Mouse (Mus musculus): ENCODE results near the gene Olfm2. TPM values are rescaled to one million over a fixed set of nuclear protein-coding genes. Genes with fewer than 3 reads are reported as not detected.
"Not testable (repeated sequence)": the region's sequence is repeated elsewhere in the genome, so short reads cannot be mapped to it uniquely, and the experiment has no call there.

Gene Olfm2
- total RNA-seq, 2 experiments from 2014 or later, result 73.0 to 73.1 TPM

DNA sequence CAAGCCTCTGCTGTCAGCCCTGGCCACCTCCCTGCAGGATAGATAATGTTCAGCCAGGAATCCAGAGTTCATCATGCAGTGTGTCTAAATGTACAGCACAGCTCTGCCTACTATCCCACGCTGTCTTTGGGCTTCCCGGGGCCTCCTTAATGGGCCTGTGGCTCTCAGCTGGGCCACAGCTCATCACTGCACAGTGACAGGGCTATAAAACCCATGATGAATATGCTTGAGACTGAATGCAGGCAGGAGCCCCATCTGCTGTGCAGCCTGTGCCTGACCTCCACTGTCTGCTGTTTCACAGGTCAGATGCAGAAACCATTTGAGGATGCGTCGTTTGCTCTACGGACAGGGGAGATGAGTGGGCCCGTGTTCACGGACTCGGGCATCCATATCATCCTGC lies 83.3 kb downstream of the Olfm2 start:
- no peak for DNase-seq (ENCODE audit: low spot score in 2 of 2)

DNA sequence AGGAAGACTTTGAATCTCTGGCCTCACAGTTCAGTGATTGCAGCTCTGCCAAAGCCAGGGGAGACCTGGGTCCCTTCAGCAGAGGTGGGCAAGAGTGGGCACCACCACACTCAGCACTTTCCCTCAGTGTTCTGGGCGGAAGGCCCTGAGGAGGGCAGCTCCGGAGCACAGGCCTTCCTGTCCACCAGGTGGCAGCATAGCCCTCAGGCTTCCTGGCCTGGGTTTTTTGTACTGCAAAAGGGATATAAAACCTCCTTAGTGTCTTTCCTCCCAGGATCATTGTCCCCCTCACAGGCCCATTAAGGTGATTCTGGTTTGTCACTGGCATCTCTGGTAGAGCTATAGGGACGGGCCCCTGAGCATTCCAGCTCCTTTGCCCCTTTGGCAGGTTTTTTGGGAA lies 83.8 kb downstream of the Olfm2 start:
- DNase-seq (ENCODE audit: low spot score in 2 of 2), result peak; percentile 82

DNA sequence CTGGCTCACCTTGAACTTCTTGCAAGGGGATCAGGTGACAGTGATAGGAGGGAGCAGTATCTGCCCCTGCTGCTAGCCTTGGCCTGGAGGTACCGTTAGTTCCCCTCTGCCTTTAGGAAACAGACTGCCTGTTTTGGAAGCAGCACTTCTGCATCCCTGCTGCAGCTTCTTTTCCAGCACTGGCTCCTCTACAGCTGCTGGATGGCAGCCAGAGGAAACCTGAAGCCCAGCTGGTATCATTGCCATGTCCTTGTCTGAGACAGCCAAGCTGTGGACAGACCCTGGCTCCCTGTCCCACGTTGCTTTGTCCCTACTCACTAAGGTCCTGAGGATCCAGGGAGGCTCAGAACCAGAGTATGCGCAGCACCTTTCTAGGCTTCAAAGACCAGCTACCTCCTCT lies 88.6 kb downstream of the Olfm2 start:
- no peak for DNase-seq (ENCODE audit: low spot score in 2 of 2)

DNA sequence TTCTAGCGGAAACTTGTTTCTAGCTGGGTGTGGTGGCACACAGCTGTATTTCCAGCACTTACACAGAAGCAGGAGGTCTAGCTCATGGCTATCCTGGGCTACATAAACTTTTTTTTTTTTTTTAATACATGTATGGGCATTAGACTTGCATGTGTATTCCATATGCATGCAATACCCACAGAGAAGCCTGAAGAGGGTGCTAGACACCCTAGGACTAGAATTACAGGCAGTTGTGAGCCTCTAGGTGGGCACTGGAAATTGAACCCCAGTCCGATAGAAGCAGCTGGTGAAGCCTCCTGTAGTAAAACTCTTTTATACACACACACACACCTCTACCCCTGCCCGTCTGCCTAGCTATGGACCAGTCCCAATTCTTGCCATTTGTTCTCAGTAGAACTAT lies 92.3 kb downstream of the Olfm2 start:
- DNase-seq (ENCODE audit: low spot score in 2 of 2), result no peak

DNA sequence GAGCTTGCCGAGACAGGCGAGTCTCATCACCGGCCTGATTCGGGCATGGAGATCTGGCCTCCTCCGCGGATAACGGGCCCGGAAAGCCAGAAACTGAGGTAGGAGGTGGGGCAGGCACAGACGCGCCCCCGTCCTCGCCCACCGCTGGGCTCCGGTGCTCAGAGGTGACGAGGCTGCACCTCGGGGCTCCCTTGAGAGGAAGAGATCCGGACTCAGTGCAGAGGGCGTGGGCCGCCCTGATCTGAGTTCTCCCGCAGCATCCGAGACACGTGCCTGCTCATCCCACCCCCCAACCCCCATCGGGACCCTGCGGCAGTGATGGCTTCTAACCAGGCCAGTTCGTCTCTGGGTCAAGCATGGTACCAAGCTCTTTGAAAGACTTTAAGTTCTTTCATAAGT lies 93.9 kb downstream of the Olfm2 start:
- DNase-seq (ENCODE audit: low spot score in 2 of 2), result peak in 1 of 2 experiments; percentile 46

DNA sequence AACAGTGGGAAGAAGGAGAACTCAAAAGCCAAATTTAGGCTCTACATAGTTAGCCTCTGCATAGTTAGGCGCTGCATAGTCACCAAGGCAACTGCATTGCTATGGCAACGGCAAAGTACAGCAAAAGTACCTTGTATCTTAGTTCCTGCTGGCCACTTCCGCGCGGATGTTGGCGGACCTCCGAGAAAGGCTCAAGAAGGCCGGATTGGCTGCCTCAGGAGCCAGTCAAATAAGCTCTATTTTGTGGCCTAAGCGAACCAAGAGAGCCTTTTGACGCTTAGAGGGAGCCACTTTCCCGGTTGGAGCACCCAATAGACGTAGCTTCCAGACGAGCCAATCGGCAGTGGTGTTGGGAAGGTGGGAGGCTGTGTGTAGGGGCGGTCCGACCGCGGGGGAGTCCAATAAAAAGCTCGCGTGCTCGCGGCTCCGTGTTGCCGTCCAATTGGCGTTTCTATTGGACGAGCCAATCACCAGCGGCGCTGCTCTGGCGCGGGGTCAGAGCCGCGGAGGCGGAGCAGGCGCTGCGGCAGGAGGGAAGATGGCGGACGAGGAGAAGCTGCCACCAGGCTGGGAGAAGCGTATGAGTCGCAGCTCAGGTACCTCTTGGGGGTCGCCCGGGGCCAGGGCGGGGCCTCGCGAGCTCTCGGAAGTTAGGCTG lies 94.4 kb downstream of the Olfm2 start, which contains the start of gene Pin1:
Gene Pin1, plus strand, starts transcription at position 494 of the 658 bp plus-strand sequence.
- DNase-seq (ENCODE audit: low spot score in 2 of 2), result peak; percentile 99

DNA sequence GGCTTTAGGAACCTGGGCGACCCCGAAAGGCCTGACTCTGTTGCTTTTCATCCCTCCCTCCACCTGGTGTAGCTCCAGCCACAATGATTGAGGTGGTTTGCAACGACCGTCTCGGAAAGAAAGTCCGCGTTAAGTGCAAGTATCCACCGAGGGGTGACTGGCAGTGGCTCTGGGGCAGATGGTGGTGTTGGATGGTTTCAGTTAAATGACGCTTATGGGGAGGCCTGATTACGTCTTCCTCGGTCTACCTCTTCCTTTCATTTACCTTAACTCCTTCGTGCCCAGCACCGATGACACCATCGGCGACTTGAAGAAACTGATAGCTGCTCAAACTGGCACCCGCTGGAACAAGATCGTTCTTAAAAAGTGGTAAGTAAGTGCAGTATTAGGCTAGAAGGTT lies 101.0 kb downstream of the Olfm2 start:
- peak in 1 of 2 experiments; percentile 44 for DNase-seq (ENCODE audit: low spot score in 2 of 2)

DNA sequence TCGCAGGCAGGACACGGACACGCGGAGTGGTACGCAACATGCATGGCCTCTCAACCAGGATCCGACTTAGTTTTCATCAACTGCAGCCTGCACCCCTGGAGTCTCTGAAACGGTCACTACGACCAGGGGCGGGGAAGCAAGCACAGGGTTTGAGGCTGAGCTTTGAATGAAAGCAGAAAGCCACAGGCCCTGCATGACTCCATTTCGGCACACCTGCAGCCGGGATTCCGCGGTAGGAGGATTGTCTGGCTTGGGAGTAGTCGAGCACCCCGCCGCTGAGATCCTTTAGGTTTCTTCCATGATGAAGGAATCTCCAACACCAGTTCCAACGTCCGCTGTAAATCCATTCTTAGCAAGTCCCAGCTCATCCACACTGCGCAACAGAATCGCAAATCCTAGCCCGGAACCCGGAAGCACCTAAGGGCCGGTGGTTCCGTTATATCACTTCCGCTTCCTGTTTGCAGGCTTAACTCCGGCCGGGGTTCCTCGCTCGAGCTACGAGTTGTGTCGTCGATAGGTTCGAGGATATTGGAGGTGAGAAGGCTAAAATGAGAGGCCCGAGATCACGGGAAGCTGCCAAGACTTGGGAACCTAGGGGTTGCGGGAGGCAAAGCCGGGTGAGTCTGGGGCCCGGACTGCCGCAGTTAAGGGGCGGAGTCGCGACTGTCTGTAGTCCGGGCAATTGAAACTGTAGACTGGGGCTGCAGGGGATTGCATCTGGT lies 101.6 kb downstream of the Olfm2 start, which contains the start of gene Fbxl12:
Gene Fbxl12, minus strand, starts transcription at position 408 of the 722 bp plus-strand sequence.
- DNase-seq (ENCODE audit: low spot score in 2 of 2), result peak; percentile 76 to 81

DNA sequence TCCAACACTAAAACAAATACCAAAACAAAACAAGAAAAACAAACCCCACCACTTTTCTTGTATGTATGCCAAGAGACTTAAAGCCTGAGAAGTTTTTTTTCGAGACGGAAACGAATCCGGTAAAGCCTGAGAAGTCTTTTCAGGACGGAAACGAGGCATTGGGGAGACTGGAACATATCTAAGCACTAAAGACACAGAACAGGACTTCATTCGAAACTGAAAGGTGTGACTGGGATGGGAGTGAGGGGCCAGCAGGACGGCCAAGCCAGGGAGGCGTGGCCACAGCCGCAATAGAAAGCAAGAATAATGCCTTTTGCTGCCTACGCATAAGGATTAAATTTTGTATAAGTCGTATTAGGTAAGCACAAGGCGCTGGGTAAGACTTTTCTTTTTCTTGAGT lies 102.4 kb downstream of the Olfm2 start:
- no peak for DNase-seq (ENCODE audit: low spot score in 2 of 2)

DNA sequence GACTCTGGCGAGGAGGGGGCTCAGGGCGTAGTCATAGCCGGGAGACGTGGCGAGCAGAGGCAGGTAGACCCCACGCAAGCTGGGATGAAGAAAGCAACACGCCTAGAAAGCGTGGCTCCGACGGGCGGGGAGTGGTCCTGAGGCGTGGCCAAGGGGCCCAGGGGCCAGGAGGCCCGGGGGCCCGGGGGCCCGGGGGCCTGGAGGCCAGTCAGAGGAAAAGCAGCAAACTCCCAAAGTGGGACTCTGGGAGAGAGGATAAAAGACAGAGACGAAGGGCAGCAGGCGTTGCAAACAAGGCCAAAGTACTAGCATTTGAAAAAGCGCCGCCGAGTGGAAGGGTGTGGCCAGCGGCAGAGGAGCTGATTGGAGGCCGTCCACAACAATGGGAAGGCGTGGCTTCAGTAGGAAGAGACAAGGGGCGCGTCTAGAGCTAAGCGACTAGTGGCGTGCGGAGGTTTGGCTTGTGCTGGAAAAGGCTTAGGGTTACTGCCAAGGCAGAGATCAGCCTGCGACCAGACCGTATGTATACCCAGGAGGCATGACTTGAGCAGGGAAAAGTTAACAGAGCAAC lies 103.2 kb downstream of the Olfm2 start:
- peak; percentile 70 to 84 for DNase-seq (ENCODE audit: low spot score in 2 of 2)

DNA sequence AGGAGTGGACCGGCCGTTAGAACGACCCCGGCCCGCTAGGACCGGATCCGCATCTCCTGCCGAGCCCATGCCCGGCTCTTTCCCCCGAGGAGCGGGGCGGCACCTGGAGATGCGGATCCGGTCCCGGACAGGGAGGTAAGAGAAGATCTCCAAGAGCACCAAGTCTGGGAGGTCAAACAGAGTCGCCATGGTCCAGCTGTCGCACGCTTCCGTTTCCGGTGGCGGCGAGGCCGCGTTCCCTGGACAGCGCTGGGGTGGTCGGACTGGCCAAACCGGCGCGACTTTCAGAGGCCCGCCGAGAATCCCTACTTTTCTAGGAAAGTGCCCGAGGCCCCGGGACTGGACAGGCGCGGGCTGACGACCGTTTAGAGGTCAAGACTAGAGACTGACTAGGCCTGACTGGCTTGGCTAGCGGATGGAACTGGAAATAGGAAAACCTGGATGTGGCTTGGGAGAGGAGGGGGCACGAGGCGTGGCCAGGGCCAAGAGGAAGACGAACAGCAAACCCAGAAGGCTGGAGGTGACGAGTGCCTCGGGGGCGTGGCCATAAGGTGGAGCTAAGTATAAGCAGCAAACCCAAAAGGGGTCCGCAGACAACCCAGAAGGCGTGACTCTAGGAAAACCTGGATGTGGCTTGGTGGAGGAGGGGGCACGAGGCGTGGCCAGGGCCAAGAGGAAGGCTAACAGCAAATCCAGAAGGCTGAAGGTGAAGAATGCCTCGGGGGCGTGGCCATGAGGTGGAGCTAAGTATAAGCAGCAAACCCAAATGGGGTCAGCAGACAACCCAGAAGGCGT lies 103.9 kb downstream of the Olfm2 start, which contains the start of gene Ubl5:
Gene Ubl5, plus strand, starts transcription at position 778 of the 795 bp plus-strand sequence.
- DNase-seq (ENCODE audit: low spot score in 2 of 2), result peak; percentile 70 to 78

DNA sequence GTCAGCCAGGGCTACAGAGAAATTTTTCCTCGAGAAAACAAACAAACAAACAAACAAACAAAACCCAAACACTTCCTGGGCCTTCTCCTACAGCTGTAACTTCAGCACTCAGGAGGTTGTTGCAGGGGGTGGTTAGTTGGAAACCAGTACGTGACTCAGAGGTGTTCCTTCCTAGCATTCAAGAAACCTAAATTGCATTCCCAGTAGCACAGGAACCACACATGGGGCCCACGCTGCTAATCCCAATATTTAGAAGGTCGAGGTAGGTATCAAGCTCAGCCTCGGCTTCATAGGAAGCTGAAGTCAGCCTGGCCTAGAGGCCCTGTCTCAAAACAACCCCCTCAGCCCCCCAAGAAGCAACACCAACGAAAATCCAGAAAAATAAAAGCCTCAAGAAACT lies 104.6 kb downstream of the Olfm2 start:
- DNase-seq (ENCODE audit: low spot score in 2 of 2), result no peak

DNA sequence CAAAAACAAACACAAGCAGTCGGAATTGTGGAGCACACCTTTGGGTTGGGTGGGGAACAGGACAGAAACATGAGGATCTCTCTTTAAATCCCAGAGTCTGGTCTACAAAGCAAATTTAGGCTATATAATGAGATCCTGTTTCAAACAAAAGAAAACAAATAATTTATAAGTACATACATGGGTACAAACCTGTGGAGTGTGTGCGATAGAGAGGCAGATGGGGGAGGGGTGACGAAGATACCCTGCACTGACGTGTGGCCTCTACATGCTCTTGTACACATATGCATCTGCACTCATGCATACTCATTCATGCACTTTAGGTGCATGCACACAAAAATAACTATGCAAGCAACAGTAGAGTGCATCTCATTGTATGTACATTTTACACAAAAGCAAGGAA lies 106.7 kb downstream of the Olfm2 start:
- no peak for DNase-seq (ENCODE audit: low spot score in 2 of 2)

DNA sequence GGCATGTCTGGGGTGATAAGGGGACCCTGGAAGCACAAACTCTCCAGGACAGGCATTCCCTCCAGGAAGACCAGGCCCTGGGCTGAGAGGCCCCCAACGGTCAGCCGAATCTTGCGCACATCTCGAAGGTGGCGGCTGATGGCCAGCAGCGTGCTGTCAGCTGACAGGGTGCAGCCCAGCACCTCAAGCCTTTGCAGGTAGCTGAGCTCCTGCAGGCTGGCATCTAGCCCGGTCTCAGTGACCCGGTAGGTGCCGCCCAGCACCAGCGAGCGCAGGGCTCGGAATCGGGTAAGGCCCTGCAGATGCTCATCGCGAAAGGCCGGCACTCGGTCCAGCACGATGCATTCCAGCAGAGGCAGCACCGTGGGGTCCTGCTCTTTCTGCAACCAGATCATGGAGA lies 107.6 kb downstream of the Olfm2 start:
- no peak for DNase-seq (ENCODE audit: low spot score in 2 of 2)

DNA sequence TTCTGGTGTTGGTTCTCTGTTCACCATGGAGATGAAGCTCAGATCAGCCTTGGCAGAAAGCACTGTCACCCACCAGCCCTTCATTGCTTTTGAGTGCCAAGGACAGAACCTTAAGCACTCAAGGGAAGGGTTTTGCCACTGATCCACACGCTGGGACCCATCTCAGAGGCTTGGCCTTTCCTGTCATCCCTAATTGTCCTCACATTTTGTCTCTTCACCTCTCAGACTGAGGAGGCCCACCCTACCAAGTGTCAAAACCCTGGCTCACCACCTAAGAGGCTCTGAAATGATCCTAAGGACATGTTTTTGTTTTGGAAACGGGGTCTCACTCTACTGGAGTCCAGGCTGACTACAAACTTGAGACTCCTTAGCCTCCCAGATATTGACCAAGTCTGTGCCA lies 109.4 kb downstream of the Olfm2 start:
- no peak for DNase-seq (ENCODE audit: low spot score in 2 of 2)

DNA sequence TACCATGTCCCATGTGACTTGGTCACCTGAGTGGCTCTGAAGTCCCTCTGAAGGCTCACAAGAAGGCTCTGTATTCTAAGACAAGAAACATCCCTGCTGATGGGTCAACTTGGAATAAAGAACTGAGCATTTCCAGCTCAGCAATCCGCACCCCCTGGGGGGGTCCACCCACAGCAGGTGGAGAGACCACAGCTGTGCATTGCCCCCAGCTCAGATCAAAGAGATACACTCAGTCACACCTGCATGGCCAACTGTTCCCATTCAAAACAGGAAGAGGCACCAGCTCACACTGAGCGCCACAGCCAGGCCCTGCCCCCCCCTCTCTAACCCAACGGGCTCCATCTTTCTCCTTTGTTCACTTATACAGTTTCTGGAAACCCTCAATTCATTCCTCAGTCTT lies 109.9 kb downstream of the Olfm2 start:
- no peak for DNase-seq (ENCODE audit: low spot score in 2 of 2)

DNA sequence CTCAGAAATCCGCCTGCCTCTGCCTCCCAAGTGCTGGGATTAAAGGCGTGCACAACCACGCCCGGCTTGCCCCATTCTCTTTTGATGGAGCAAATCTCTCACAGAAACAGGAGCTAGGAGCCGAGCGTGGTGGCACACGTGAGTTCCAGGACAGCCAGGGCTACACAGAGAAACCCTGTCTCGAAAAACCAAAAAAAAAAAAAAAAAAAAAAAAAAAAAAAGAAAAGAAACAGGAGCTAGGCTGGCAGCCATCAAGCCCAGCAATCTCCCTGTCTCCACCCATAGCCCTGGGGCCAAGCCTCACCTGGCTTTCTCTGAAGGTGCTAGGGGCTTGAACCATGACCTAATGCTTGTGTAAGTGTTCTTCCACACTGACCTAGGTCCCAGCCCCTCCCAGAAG lies 110.5 kb downstream of the Olfm2 start:
- DNase-seq (ENCODE audit: low spot score in 2 of 2), result not testable (repeated sequence)

DNA sequence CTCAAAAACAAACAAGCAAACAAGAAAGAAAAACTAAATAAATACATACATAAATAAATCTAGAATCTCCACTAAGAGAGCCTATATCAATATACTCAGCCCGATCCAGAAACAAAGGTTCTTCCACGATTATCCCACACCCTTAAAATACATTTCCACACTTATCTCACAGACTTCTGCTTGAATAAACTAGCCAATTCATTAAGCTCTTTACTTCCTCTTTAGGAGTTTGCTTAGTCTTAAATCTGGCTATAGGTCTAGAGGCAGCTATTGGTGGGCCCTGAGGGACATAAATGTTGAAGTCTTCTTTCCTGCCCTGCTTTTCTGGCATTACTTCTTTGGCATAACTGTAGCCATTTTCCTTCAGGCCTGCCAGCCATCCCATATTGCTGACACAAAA lies 114.8 kb downstream of the Olfm2 start:
- DNase-seq (ENCODE audit: low spot score in 2 of 2), result no peak

Measured in layer of hippocampus, postnatal 14 days (tissue).